Mouse (Mus musculus): ENCODE data around the gene Vmn1r94.
"Not testable (repeated sequence)": the region's sequence is repeated elsewhere in the genome, so short reads cannot be mapped to it uniquely, and the experiment has no call there.

The Vmn1r94 gene

DNA sequence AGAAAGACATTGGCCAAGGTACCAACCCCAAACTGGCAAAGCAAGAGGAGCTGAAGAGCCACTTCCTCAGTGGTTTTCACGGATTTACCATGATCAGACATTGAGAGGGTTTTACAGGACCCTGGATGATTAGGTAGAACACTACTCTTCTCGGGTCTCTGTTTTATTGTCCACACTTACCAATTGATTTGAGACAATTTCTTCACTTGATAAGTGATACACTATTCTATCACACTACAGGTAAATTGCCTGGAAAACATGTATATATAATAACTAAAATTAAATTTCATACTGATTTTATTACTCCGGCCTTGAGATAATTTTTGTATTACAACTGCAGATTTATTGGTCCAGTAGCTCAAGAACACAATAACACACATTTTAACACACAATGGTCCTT, at the start of gene Vmn1r94:
Gene Vmn1r94, minus strand, starts transcription at position 101 of the 400 bp plus-strand sequence.
- DNase-seq: not testable (repeated sequence)

DNA sequence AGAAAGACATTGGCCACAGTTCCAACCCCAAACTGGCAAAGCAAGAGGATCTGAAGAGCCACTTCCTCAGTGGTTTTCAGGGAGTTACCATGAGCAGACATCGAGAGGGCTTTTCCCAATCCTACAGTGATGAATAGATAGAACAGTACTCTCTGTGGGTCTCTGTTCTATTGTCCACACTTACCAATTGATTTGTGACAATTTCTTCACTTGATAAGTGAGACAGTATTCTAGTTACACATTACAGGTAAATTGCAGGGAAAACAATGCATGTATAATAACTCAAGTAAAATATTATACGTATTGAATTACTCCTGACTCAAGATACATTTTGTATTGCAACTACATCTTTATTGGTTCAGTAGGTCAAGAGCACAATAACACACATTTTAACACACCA, 37.3 kb upstream of the Vmn1r94 start, which contains the start of gene Gm6164:
Gene Gm6164, minus strand, starts transcription at position 101 of the 400 bp plus-strand sequence.
- not testable (repeated sequence) for DNase-seq

- DNase-seq: not testable (repeated sequence)
Measured at GRCm38 (mm10) chr7:20193410-20193809, 25.2 kb upstream of the Vmn1r94 start, which contains the start of gene Vmn1r95. Gene Vmn1r95, plus strand, starts transcription at chr7:20193710.

DNA sequence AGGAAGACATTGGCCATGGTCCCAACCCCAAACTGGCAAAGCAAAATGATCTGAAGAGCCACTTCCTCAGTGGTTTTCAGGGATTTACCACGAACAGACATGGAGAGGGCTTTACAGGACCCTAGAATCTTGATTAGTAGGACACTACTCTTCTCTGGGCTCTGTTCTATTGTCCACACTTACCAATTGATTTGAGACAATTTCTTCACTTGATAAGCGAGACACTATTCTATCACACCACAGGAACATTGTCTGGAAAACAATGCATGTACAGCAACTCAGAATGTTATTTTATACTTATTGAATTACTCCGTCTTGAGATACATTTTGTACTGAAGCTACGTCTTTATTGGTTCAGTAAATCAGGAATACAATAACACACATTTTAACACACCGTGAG, 29.2 kb downstream of the Vmn1r94 start, which contains the start of gene Vmn1r93:
Gene Vmn1r93, minus strand, starts transcription at position 101 of the 400 bp plus-strand sequence.
- not testable (repeated sequence) for DNase-seq

- not testable (repeated sequence) for DNase-seq
Measured at GRCm38 (mm10) chr7:20122479-20122878, 45.7 kb downstream of the Vmn1r94 start, which contains the start of gene Gm16442. Gene Gm16442, minus strand, starts transcription at chr7:20122579.
